Mouse (Mus musculus) kidney, postnatal 0 days (tissue): ENCODE results near the gene Abca3. TPM values are rescaled to one million over a fixed set of nuclear protein-coding genes. Genes with fewer than 3 reads are reported as not detected.
"Not testable (repeated sequence)": the region's sequence is repeated elsewhere in the genome, so short reads cannot be mapped to it uniquely, and the experiment has no call there.

Source experiments
- ATAC-seq: fragments of 200-750 bp; cut with Nextera tagmentation; replicated peaks from 2 replicates; pipeline ENCODE4 v1.8.0; 2017; ENCODE audit warnings: low read depth, moderate number of reproducible peaks, moderate TSS enrichment, moderate library complexity; ENCODE audit not compliant: low FRiP score
- DNase-seq: peaks from one replicate; pipeline ENCODE4 v3.0.0-alpha.2; 2016; ENCODE audit warnings: low spot score
- H3K27ac ChIP-seq: fragments of 300-500 bp; sonication (generic); 2 replicates; pipeline ENCODE4 v1.5.1; 2014; ENCODE audit warnings: mild to moderate bottlenecking
- H3K27me3 ChIP-seq: fragments of 300-500 bp; sonication (generic); 2 replicates; pipeline ENCODE4 v1.6.1; 2014; ENCODE audit warnings: low read length, mixed read lengths; ENCODE audit not compliant: insufficient read depth
- H3K36me3 ChIP-seq: fragments of 300-500 bp; sonication (generic); 2 replicates; pipeline ENCODE4 v1.6.1; 2014; ENCODE audit warnings: low read length, mixed read lengths; ENCODE audit not compliant: insufficient read depth
- H3K4me1 ChIP-seq: fragments of 300-500 bp; sonication (generic); replicated peaks from 2 replicates; pipeline ENCODE4 v1.6.1; 2014; ENCODE audit warnings: antibody characterized with exemption, low read length, mixed read lengths; ENCODE audit not compliant: insufficient read depth
- H3K4me2 ChIP-seq: fragments of 300-500 bp; sonication (generic); 2 replicates; pipeline ENCODE4 v1.6.1; 2014; ENCODE audit warnings: mild to moderate bottlenecking, low read length, moderate library complexity, mixed read lengths
- H3K4me3 ChIP-seq: fragments of 300-500 bp; sonication (generic); replicated peaks from 2 replicates; pipeline ENCODE4 v1.5.1; 2014; ENCODE audit warnings: low read depth, low read length
- H3K9ac ChIP-seq: fragments of 300-500 bp; sonication (generic); 2 replicates; pipeline ENCODE4 v1.6.1; 2014; ENCODE audit warnings: low read depth, low read length
- H3K9me3 ChIP-seq: fragments of 300-500 bp; sonication (generic); replicated peaks from 2 replicates; pipeline ENCODE4 v1.6.1; 2016; ENCODE audit warnings: low read length, inconsistent platforms, mixed read lengths
- CTCF ChIP-seq: IDR thresholded peaks from 2 replicates; pipeline ENCODE4 v1.5.1; 2016; ENCODE audit warnings: antibody characterized with exemption, low read depth, mild to moderate bottlenecking, moderate library complexity
- WGBS: fragments of 180-500 bp; shearing (Covaris S2); extraction: QIAGEN DNeasy Blood & Tissue Kit; methylation state at CpG from one replicate; pipeline ENCODE4 v1.1.7; 2014; 5-methylcytosine and 5-hydroxymethylcytosine counted together
- polyA plus RNA-seq: library from polyadenylated mRNA; unstranded; fragments of >200 nt; fragmentation: Nextera tagmentation; extraction: Ambion mirVana; gene quantifications from 2 replicates; pipeline ENCODE4 v1.2.1, GENCODE M21; 2015

Gene Abca3
- polyA plus RNA-seq, 1 experiment from 2014 or later, result 21.8 TPM

- WGBS, result under 1% methylated on average over 21 of the region's 21 CpGs
- H3K9ac ChIP-seq, result peak overlapping the region; percentile 91
- H3K36me3 ChIP-seq, result peaks cover 18% of the 10 kb centered on the region
- no peaks in the 10 kb centered on the region for H3K9me3 ChIP-seq
- peak overlapping the region; percentile 87 for H3K4me3 ChIP-seq
- peaks cover 14% of the 10 kb centered on the region; the same call in 1 of the 2 replicates for H3K4me1 ChIP-seq
- TF ChIP-seq CTCF, result no peak
- 0 out of 2 replicates have a peak, but pooled peaks have one; percentile 1 for ATAC-seq
- H3K4me2 ChIP-seq, result peak overlapping the region; percentile 80
- DNase-seq, result peak; percentile 12
- peak overlapping the region; percentile 88 for H3K27ac ChIP-seq
- no peaks in the 10 kb centered on the region for H3K27me3 ChIP-seq
These were observed 63.3 kb downstream of the Abca3 start for GRCm38 (mm10) chr17:24415011-24415410.

DNA sequence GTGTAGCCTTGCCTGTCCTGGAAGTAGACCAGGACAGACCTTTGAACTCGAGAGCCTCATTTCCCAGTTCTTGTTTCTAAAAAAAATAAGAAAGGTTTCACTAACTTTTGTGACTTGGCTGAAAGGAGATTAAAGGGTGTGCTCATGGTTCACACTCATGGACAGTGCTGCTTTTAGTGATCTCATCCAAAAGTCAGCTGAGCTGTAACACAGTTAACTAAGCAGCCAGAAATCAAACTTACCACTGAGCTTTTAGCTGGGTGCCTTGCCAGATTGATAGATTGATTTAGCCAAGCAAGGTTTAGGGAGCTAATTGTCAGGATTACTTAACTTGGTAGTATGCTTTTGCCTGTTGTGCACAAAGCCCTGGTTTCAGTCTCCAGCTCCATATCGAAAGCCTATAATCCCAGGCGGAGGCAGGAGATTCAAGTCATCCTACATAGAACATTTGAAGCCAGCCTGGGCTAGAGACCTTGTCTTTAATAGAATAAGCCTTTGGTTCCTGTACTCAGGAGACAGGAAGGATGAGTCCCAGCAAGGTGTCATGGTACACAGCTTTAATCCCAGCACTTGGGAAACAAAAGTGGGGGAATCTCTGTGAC lies 64.4 kb downstream of the Abca3 start:
- no peak for TF ChIP-seq CTCF
- peak overlapping the region; percentile 87; the same call in 1 of the 2 replicates for H3K4me3 ChIP-seq
- peak overlapping the region; percentile 80 for H3K4me2 ChIP-seq
- peaks cover 14% of the 10 kb centered on the region; the same call in 1 of the 2 replicates for H3K4me1 ChIP-seq
- no peaks in the 10 kb centered on the region for H3K9me3 ChIP-seq
- peaks cover 25% of the 10 kb centered on the region for H3K36me3 ChIP-seq
- WGBS, result 81% methylated on average over 3 of the region's 3 CpGs
- DNase-seq (no peak), ATAC-seq (no peak)
- H3K9ac ChIP-seq, result peak overlapping the region; percentile 91
- no peaks in the 10 kb centered on the region for H3K27me3 ChIP-seq
- H3K27ac ChIP-seq, result no peak overlapping the region

- WGBS, result 89% methylated on average over 4 of the region's 4 CpGs
These were observed 71.4 kb downstream of the Abca3 start for GRCm38 (mm10) chr17:24423114-24423513.

DNA sequence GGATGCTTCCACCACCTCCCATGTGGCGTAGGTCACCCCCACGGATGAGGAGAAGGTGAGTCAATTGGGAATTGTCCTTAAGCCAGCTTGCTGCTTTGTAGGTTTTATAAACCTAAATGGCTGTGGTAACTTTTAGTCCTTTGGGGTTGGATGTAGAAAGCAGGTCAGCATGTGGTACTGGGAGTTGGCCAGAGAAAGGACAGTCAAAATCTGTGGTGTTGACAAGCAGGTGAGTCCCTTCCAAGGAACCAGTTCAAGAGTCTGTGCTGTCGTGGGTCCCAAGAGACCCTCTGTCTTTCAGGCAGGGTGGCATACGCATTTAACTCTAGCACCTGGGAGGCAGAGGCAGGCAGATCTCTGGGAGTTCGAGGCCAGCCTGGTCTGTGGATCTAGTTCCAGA lies 72.7 kb downstream of the Abca3 start:
- H3K9ac ChIP-seq, result no peak overlapping the region
- no peaks in the 10 kb centered on the region for H3K9me3 ChIP-seq
- peaks cover 41% of the 10 kb centered on the region for H3K36me3 ChIP-seq
- no peak overlapping the region for H3K4me3 ChIP-seq
- no peak for TF ChIP-seq CTCF
- H3K27ac ChIP-seq, result no peak overlapping the region
- no peaks in the 10 kb centered on the region for H3K27me3 ChIP-seq
- no peaks in the 10 kb centered on the region for H3K4me1 ChIP-seq
- H3K4me2 ChIP-seq, result no peak overlapping the region
- WGBS, result 92% methylated on average over 5 of the region's 5 CpGs
- DNase-seq (no peak), ATAC-seq (no peak)

More at GRCm38 (mm10) chr17:24423114-24423513, 71.4 kb downstream of the Abca3 start:
- H3K4me3 ChIP-seq, result no peak overlapping the region
- peaks cover 51% of the 10 kb centered on the region for H3K36me3 ChIP-seq
- no peaks in the 10 kb centered on the region for H3K27me3 ChIP-seq
- DNase-seq (no peak), ATAC-seq (no peak)
- no peak overlapping the region for H3K27ac ChIP-seq
- no peaks in the 10 kb centered on the region for H3K9me3 ChIP-seq
- H3K4me2 ChIP-seq, result no peak overlapping the region
- H3K4me1 ChIP-seq, result no peaks in the 10 kb centered on the region
- no peak for TF ChIP-seq CTCF
- H3K9ac ChIP-seq, result no peak overlapping the region

DNA sequence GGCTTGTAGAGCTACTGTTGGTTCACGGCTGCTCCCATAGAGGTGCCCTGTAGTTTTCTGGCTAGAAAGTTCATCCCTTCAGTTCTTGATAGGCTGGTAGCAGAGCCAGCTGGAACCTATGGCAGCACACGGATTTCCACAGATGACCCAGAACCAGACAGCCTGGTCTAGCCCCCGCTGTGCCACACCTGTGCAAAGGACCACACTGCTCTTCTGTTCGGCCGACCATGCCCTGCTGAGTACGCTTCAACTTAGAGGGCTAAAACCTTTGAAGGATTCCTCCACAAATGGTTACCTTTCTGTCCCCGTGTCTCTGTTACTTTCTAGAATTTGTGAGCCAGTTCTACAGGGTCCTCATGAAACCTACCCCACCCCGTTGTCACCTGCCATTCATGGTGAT lies 73.6 kb downstream of the Abca3 start:
- H3K4me3 ChIP-seq, H3K9me3 ChIP-seq, H3K27me3 ChIP-seq, H3K27ac ChIP-seq, H3K9ac ChIP-seq, DNase-seq, H3K4me1 ChIP-seq, H3K4me2 ChIP-seq, ATAC-seq: not testable (repeated sequence)
- WGBS, result 97% methylated on average over 4 of the region's 8 CpGs
- H3K36me3 ChIP-seq, result peaks cover 35% of the 10 kb centered on the region

GRCm38 (mm10) chr17:24425905-24426304 lies 74.2 kb downstream of the Abca3 start:
- no peaks in the 10 kb centered on the region for H3K4me1 ChIP-seq
- H3K9me3 ChIP-seq, result no peaks in the 10 kb centered on the region
- WGBS, result 87% methylated on average over 7 of the region's 7 CpGs
- no peak for DNase-seq
- peak overlapping the region; percentile 98 for H3K27ac ChIP-seq
- H3K4me2 ChIP-seq, result peak overlapping the region; percentile 80; the same call in 1 of the 2 replicates
- H3K4me3 ChIP-seq, result no peak overlapping the region
- no peaks in the 10 kb centered on the region for H3K27me3 ChIP-seq
- H3K36me3 ChIP-seq, result peaks cover 31% of the 10 kb centered on the region
- ATAC-seq, result no peak
- TF ChIP-seq CTCF, result no peak
- H3K9ac ChIP-seq, result no peak overlapping the region
